Mouse (Mus musculus) cortical plate, adult 2 months (tissue): ENCODE measurements around the gene Lhx5.

Source experiments
- CTCF ChIP-seq: fragments of 200-500 bp; IDR thresholded peaks from 2 replicates; pipeline ENCODE4 v1.5.1; 2011; ENCODE audit warnings: mild to moderate bottlenecking, control low read depth, low read length; ENCODE audit not compliant: insufficient read depth; ENCODE audit errors: extremely low read depth
- POLR2A ChIP-seq: fragments of 200-500 bp; IDR thresholded peaks from 2 replicates; pipeline ENCODE4 v1.6.1; 2011; ENCODE audit warnings: mild to moderate bottlenecking, low read length, control low read depth; ENCODE audit not compliant: insufficient read depth; ENCODE audit errors: extremely low read depth

GRCm38 (mm10) chr5:120389973-120390372, 41.5 kb upstream of the Lhx5 start:
- TF ChIP-seq POLR2A (no peak), CTCF (no peak)
